Mouse (Mus musculus) layer of hippocampus, adult 9-10 months (tissue): ENCODE measurements at regions not wholly inside any gene's neighbourhood (a gene's known extent, or its start where the extent isn't known, plus 50 kb on each side); places are given as distances from the start of the nearest gene placed in this dataset.

Experiments
- DNase-seq: peaks from one replicate; pipeline ENCODE4 v3.0.0; 2022; ENCODE audit warnings: low spot score

DNA sequence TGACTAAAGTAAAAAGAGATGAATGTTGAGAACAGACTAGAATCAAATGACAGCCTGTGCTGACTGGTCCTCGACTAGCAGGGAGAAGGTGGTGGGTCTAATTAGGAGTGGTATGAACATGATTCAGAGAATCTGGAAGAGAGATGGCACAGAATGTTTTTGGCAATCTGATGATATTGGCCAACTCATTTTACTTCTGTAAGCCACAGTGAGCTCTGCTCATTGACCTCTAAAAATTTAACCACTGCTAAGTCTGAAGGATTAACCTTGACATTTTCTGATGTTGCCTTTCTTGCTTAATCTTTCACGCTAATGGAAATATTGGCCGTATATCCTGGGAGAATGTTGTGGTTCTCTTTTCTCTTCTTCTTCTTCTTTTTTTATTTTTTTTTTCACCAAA, 1041.6 kb upstream of the Got2 start:
- no peak for DNase-seq

DNA sequence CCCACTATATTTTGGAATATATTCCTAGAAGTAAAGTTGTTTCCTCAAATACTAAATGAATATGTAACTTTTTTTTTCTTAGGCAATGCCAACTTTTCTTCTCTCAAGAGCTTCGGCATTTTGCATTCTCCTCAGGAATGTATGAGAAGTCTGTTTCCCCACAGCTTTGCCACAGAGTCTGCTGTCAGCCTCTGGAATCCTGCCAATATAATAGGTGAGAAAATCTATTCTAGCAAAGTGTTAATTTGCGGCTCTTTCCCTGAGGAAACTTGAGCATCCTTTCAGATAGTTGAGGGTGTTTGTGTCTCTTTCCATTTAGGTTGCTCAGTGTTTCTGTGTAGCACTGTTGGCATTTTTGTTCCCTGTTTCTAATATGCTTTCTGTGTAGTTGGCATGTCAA, 992.6 kb upstream of the Got2 start:
- DNase-seq = no peak

DNA sequence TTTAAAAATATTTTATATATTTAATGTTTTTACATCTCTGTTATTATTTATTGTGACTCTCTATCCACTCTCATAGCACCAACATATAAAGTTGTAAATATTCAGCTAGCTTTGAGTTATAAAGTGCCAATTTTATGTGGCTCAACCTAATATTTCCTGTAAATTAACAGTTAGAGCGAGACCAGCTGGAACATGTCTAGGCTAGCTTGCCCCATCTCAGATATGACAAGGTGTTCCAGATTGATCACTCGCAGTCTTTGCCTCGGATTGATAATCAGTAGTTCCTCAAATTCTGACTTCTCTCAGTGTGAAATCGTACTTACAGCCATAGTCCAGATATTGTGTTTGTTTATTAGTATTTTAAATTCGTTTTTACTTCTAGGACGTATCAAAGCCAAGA, 990.4 kb upstream of the Got2 start:
- no peak for DNase-seq

DNA sequence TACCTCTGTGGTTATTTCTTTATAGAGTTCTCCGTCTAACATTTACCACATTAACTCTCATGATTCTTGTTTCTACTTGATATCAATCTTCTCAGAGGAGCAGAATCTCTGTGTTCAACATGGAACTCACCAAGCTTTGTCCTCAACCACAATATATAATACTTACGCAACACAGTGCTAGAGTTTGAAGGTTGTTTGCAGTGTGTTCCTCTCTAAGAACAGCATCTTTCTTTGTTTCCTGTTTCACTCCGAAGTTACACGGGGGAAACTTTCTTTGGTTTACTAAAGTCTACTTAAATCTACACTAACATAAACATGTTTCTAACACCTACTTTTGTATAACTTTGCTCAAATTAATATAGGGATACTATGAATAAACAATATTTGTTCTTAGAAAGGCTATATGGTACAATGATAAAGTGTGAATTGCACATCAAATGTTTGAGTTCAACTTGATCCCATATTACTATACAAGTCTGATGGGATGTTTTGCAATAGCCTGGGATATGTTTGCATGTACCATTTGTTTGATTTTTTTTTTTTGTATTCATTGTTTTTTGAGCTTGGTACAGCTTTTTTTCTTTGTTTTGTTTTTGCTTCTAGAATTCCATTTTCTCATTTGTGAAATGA, 985.2 kb upstream of the Got2 start:
- DNase-seq = no peak

DNA sequence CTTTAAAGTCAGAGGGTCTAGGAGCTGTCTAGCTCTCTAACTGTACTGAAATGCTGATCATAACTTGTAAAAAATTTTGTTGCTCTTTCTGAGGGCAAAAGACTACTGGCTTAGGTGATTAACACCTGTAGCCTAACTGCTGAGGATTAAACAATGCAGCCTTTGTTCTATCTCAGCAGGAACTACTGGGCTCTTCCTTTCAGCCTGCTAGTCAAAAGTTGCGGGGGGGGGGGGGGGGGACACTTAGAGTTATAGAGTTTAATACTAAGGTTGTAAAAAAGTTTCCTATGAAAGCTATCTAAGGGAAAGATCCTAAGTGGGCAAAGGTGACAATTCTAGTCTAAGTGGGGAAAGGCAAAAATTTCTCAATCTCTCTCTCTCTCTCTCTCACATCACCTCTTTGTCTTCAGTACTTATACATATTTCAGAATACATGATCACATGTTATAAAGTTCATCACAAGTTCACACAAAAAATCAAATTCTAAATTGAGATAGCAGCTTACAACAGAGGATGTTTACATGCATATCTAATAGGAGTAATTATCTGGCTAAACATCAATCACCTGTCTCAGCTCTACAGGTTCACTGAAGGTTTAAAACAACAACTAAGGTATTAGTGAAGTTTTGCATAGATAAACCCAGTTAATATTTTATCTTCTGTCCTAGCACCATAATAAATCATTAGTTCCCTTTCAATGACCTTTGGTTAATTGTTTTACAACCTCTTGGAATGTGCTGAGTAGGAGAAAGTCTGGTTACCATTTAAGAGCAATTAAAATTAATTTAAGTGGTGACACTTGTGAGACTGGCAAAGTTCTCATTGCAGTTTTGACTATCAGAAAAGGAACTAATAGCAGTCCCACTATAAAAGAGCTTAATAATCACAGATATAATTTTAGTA, 980.1 kb upstream of the Got2 start:
- DNase-seq = no peak

DNA sequence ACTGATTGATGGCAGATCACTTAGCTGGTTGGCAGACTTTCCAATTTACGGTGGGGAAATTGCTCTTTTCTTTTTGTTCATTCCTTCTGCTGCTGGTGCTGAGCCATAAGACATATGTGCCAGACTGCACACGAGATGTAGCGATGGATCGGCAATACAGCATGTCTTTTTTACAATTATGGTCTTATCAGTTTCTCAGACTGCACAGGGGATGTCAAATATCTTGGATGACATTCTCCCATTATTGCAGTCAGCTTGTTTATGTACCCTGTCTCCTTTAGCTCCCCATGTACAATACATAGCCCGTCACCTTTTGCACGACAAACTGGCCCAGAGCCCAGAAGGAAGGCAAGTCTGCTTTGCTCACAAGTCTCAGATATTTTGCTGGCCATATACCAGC, 976.3 kb upstream of the Got2 start:
- DNase-seq = peak; percentile 2

DNA sequence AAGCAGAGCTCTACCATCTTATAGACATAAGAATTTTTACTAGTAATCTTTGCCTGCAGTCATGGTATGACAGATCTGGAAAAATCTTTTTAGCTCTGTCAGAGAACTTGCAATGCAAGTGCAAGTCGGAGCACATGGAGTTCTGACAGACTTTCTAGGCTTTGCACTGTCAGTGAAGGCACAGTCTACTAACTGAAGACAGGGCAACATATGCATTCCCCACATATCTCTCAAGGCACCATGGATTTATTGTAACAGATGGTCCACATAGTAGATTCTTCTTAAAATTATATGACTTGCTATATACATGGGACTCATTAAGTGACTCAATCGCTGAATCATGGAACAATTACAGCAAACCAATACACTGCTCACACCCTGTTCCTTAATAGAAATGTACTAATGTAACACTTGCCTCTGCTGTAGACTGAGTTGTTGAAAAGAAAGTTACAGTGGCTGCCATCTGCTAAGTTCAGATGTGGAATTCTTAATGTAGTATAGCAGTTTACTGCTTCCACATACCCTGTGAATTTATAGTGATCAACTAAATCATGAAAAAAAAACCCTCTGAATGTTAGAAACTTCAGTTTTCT, 972.6 kb upstream of the Got2 start:
- no peak for DNase-seq

DNA sequence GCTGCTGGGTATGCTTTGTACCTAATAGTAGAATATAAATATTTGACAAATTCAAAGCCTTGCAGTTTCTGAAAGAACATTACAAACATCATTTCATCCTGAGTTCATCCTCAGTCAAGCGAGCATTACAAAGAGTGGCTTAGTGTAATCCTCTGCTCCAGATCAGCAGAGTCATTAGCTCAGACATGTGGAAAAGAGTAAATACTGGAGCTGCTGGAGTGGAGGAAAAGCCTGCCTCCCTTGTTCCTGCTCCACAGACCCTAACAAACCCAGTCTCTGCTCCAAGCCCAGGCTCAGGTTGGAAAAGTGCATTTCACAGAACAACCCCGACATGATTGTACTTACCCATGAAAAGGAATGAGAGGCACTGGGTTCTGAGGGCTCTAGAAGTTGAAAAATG, 955.2 kb upstream of the Got2 start:
- DNase-seq = no peak

DNA sequence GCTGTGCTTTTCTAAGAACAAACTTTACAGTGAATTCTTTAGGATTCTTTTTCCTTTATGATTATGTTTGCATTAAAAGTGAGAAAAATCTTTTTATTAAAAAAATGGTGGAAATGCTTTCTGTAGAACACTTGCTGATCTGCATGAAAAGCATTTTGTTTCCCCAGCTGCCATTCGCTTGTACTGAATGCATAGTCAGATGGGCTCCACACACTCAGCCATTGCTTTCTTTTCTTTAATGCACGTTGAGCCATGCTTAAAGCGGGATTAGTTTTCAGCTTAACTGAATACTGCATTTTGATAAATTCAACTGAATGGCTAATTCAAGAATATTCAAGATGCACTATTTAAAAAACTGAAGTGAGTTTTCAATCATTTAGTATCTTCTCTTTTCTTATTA, 947.2 kb upstream of the Got2 start:
- DNase-seq = no peak

DNA sequence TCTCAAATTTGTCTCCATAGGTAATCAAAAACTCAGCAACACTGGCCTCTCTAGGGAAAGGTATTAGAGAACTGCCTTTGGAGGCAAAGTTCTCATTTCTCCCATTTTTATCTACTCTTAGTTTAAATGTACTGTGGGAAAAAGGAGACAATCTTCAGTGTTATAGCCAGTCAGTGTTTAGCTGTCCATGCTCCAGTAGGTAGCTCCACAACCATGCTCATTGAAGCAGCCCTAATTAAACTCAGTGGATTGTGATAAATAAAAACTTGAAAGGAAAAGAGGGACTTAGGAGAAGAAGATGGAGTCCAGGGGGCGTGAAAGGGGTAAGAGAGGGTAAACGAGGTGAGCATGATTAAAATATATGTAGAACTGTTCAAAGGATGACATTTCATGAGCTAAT, 946.3 kb upstream of the Got2 start:
- no peak for DNase-seq

DNA sequence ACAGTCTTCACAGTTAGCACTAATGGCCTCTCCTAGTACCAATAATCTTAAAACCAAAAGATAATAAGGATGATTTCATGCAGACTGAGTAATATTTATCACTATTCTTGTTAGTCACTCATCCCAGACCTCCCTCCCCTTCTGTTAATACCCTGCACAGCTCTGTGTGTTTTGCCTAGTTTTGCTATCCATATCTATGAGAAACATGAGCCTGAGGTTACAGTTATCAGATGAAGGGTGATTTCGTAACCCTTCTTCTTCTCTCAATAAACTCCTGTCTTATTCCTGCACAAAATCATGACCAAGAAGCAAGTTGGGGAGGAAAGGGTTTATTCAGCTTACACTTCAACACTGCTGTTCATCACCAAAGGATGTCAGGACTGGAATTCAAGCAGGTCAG, 940.9 kb upstream of the Got2 start:
- DNase-seq = no peak

DNA sequence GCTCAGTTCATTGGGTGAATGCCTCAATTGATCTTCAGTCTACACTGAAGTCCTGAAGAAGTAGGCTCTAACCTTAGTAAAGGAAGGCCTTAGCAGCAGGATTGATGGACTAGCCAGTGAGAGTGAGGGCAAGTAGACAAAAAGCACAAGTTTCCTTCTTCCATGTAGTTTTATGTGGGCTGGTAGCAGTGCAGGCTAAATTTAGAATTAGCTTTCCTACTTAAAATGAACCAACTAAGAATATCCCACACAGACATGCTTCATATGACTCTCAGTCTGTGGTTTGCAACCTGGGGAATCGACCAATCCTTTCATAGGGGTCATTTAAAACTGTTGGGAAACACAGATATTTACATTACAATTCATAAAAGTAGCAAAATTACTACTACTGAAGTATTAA, 922.2 kb upstream of the Got2 start:
- no peak for DNase-seq
